Mouse (Mus musculus): ENCODE results near the gene Msln.

GRCm38 (mm10) chr17:25709994-25710393 is 44.2 kb downstream of the Msln start:
- TF ChIP-seq CTCF (conservative IDR thresholded peaks at IDR 0.05 in 1 of 2, IDR thresholded peaks at IDR 0.05 in 1 of 2; ENCODE audit: low read depth in 2 of 2, low read length in 2 of 2): no peak
- TF ChIP-seq ZC3H11A (IDR thresholded peaks at IDR 0.05; ENCODE audit: low read depth, low read length): no peak
- TF ChIP-seq POLR2A (IDR thresholded peaks at IDR 0.05; ENCODE audit: low read depth, low read length): no peak
- no peak for TF ChIP-seq HCFC1 (IDR thresholded peaks at IDR 0.05; ENCODE audit: low read depth, low read length)
- TF ChIP-seq E2F4 (IDR thresholded peaks at IDR 0.05; ENCODE audit: insufficient replicate concordance, low read depth, low read length): no peak
- TF ChIP-seq TBP (conservative IDR thresholded peaks at IDR 0.05; ENCODE audit: low read depth, low read length): no peak

Data from CH12.LX (cell line).